Mouse (Mus musculus) stomach, embryonic 16.5 days (tissue): Measurements from ENCODE around the gene Inpp4a. TPM values are rescaled to one million over a fixed set of nuclear protein-coding genes. Genes with fewer than 3 reads are reported as not detected.
A peak's percentile ranks its signal among the peaks of the same experiment; 100 is the strongest.

ENCODE experiments used
- ATAC-seq: fragments of 200-750 bp; cut with Nextera tagmentation; 2 replicates; pipeline ENCODE4 v1.8.0; 2017; ENCODE audit warnings: moderate number of reproducible peaks, moderate TSS enrichment; ENCODE audit not compliant: insufficient read depth, low FRiP score
- H3K27ac ChIP-seq: fragments of 300-500 bp; sonication (generic); 2 replicates; pipeline ENCODE4 v1.5.1; 2014; ENCODE audit warnings: low read length
- H3K27me3 ChIP-seq: fragments of 300-500 bp; sonication (generic); 2 replicates; pipeline ENCODE4 v1.6.1; 2014; ENCODE audit warnings: low read length, control low read depth, mixed read lengths; ENCODE audit not compliant: control insufficient read depth, insufficient read depth
- H3K36me3 ChIP-seq: fragments of 300-500 bp; sonication (generic); 2 replicates; pipeline ENCODE4 v1.6.1; 2014; ENCODE audit warnings: low read length; ENCODE audit not compliant: control insufficient read depth, insufficient read depth
- H3K4me1 ChIP-seq: fragments of 300-500 bp; sonication (generic); 2 replicates; pipeline ENCODE4 v1.6.1; 2014; ENCODE audit warnings: low read length, control low read depth, mixed read lengths; ENCODE audit not compliant: control insufficient read depth, insufficient read depth
- H3K4me2 ChIP-seq: fragments of 300-500 bp; sonication (generic); 2 replicates; pipeline ENCODE4 v1.6.1; 2014; ENCODE audit warnings: low read depth, low read length, mixed read lengths
- H3K4me3 ChIP-seq: fragments of 300-500 bp; sonication (generic); replicated peaks from 2 replicates; pipeline ENCODE4 v1.5.1; 2014; ENCODE audit warnings: mild to moderate bottlenecking, low read length
- H3K9ac ChIP-seq: fragments of 300-500 bp; sonication (generic); 2 replicates; pipeline ENCODE4 v1.6.1; 2014; ENCODE audit warnings: low read length
- H3K9me3 ChIP-seq: fragments of 300-500 bp; sonication (generic); replicated peaks from 2 replicates; pipeline ENCODE4 v1.6.1; 2016; ENCODE audit warnings: low read length, control low read depth; ENCODE audit not compliant: control insufficient read depth
- WGBS: fragments of 180-500 bp; shearing (Covaris S2); extraction: QIAGEN DNeasy Blood & Tissue Kit; methylation state at CpG from one replicate; pipeline ENCODE4 v1.1.7; 2014; 5-methylcytosine and 5-hydroxymethylcytosine counted together
- polyA plus RNA-seq: library from polyadenylated mRNA; unstranded; fragments of >200 nt; fragmentation: Nextera tagmentation; extraction: Ambion mirVana; gene quantifications from 2 replicates; pipeline ENCODE4 v1.2.1, GENCODE M21; 2015

The Inpp4a gene
- polyA plus RNA-seq, 1 experiment from 2014 or later = 18.8 TPM

DNA sequence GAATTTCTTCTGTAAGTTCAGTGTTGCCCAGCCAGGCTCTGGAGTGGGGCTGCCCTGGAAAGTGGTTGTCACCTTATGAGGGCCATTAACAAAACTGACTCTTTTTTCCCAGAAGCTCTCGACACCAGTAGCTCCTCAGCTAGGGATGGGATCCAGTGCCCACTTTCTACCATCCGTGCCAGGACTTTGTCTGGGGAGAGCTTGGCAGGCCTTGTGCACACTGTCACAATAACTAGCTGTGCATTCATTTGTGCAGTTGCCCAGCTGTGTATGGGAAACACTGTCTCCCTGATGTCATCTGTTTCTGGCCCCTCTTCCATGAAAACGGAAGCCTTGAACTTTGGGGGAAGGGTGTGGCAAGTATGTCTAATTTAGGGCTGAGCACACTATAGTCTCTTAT, 33.1 kb downstream of the Inpp4a start:
- Histone ChIP-seq H3K36me3 (peaks cover 4% of the 10 kb centered on the region; the same call in 1 of the 2 replicates), H3K27me3 (no peaks in the 10 kb centered on the region), H3K4me3 (no peak overlapping the region), H3K27ac (no peak overlapping the region), H3K9me3 (peaks cover 5% of the 10 kb centered on the region; the same call in 1 of the 2 replicates), H3K4me1 (no peaks in the 10 kb centered on the region), H3K4me2 (no peak overlapping the region), H3K9ac (no peak overlapping the region)
- 70% methylated on average over 3 of the region's 3 CpGs for WGBS
- no peak for ATAC-seq

GRCm38 (mm10) chr1:37333741-37334440, 34.2 kb downstream of the Inpp4a start:
- WGBS = 74% methylated on average over 4 of the region's 4 CpGs
- Histone ChIP-seq H3K4me1 (no peaks in the 10 kb centered on the region), H3K4me3 (no peak overlapping the region), H3K4me2 (no peak overlapping the region), H3K27ac (no peak overlapping the region), H3K9me3 (peaks cover 3% of the 10 kb centered on the region; the same call in 1 of the 2 replicates), H3K9ac (no peak overlapping the region), H3K36me3 (peaks cover 2% of the 10 kb centered on the region; the same call in 1 of the 2 replicates), H3K27me3 (no peaks in the 10 kb centered on the region)
- no peak for ATAC-seq

DNA sequence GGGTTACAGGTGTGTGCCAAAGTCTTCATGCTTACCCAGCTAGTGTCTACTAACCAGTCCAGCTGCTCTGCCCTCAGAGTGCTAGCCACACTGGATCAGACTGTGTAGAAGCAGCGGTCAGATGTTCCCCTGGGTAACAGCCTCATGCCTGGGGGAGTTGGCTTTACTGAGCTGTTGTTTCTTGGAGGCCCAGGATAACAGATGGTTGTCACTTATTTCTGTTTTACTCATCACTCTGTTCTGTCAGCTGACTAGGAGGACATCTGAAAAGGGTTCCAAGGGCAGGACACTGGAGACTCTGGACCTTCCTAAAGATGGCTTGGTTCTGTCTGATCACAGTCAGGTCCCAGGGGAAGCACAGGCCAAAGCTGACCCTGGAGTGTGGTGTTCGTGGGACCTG, 36.4 kb downstream of the Inpp4a start:
- H3K4me2 ChIP-seq = no peak overlapping the region
- WGBS = 80% methylated on average over 2 of the region's 2 CpGs
- H3K4me1 ChIP-seq = peaks cover 3% of the 10 kb centered on the region; the same call in 1 of the 2 replicates
- no peak overlapping the region for H3K27ac ChIP-seq
- no peaks in the 10 kb centered on the region for H3K36me3 ChIP-seq
- H3K9ac ChIP-seq = no peak overlapping the region
- ATAC-seq = no peak
- H3K27me3 ChIP-seq = no peaks in the 10 kb centered on the region
- no peak overlapping the region for H3K4me3 ChIP-seq
- no peaks in the 10 kb centered on the region for H3K9me3 ChIP-seq

GRCm38 (mm10) chr1:37336794-37337193, 37.1 kb downstream of the Inpp4a start:
- H3K27ac ChIP-seq = no peak overlapping the region

DNA sequence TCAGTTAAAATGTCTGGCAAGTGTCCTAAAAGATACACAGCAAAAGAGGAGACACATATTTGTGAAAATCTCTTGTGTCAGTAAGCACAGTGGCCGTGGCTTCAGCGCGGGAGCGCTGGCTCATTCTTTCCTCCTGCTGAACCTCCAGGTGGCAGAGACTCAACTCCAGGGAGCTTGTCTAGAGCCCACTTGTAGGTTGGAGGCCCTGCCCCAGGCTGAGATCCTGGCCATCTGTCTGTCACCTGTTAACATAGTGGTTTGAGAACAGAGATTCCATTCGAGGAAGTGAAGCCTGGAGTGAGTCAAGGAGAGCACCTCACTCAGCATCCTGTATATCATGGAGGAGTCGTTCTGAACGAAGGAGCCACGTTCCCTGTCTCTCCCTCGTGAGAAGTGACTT, 37.6 kb downstream of the Inpp4a start:
- H3K9ac ChIP-seq = no peak overlapping the region
- ATAC-seq = no peak
- H3K4me2 ChIP-seq = no peak overlapping the region
- no peaks in the 10 kb centered on the region for H3K9me3 ChIP-seq
- no peaks in the 10 kb centered on the region for H3K36me3 ChIP-seq
- WGBS = 72% methylated on average over 9 of the region's 9 CpGs
- no peaks in the 10 kb centered on the region for H3K27me3 ChIP-seq
- peaks cover 4% of the 10 kb centered on the region; the same call in 1 of the 2 replicates for H3K4me1 ChIP-seq
- no peak overlapping the region for H3K27ac ChIP-seq
- H3K4me3 ChIP-seq = no peak overlapping the region

More at GRCm38 (mm10) chr1:37336794-37337193, 37.1 kb downstream of the Inpp4a start:
- ATAC-seq = no peak
- Histone ChIP-seq H3K4me3 (no peak overlapping the region), H3K9me3 (no peaks in the 10 kb centered on the region), H3K4me1 (peaks cover 4% of the 10 kb centered on the region; the same call in 1 of the 2 replicates), H3K27me3 (no peaks in the 10 kb centered on the region), H3K9ac (no peak overlapping the region), H3K36me3 (no peaks in the 10 kb centered on the region), H3K4me2 (no peak overlapping the region)
- WGBS = 40% methylated on average over 2 of the region's 2 CpGs

- H3K4me1 ChIP-seq = peaks cover 4% of the 10 kb centered on the region; the same call in 1 of the 2 replicates
- H3K4me3 ChIP-seq = no peak overlapping the region
- H3K9ac ChIP-seq = no peak overlapping the region
- H3K36me3 ChIP-seq = no peaks in the 10 kb centered on the region
- no peak for ATAC-seq
- 90% methylated on average over 8 of the region's 8 CpGs for WGBS
- no peaks in the 10 kb centered on the region for H3K9me3 ChIP-seq
- H3K27me3 ChIP-seq = no peaks in the 10 kb centered on the region
- no peak overlapping the region for H3K4me2 ChIP-seq
- H3K27ac ChIP-seq = no peak overlapping the region
Measured at GRCm38 (mm10) chr1:37339144-37339543, 39.5 kb downstream of the Inpp4a start.

DNA sequence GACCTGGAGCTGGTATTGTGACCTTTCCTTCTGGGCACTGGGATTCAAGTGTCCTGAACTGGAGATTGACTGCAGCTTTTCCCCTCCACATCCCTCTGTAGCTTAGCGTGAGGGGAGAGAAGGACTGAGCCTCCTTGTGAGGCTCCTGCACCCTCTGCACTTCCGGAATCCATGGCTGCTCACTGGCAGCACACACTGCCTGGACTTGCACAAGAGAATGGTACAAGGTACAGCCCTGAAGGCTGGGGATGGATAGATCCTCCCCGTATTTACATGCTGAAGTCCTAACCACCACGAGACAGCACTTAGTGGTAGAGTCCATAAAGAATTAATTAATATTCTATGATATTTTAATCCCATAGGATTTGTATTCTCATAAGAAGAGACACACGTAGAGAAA, 41.7 kb downstream of the Inpp4a start:
- WGBS = 60% methylated on average over 5 of the region's 5 CpGs

DNA sequence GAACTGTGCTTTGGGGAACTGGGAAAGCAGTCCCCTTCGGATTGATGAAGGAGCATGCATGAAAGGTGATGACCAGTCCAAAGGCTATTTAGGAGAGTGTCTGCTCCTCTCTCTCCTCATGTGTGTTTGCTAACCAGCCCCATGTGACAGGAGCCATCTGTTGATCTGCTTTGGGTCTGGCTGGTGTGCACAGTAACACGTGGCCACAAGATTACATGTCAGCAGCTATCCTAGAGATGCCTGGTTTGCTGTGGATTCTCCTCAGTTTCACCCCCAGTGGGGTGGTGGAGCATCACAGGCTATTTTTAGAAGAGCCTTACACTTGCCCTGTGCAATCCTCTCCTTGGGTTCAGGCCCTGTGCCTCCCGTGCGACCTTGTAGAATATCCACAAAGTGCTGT, 42.2 kb downstream of the Inpp4a start:
- Histone ChIP-seq H3K27me3 (no peaks in the 10 kb centered on the region), H3K9me3 (no peaks in the 10 kb centered on the region), H3K4me3 (no peak overlapping the region), H3K4me2 (no peak overlapping the region), H3K4me1 (peaks cover 4% of the 10 kb centered on the region; the same call in 1 of the 2 replicates), H3K27ac (no peak overlapping the region), H3K9ac (no peak overlapping the region), H3K36me3 (no peaks in the 10 kb centered on the region)
- 47% methylated on average over 4 of the region's 4 CpGs for WGBS
- ATAC-seq = peak; percentile 70

More for the DNA sequence above, 41.7 kb downstream of the Inpp4a start:
- Histone ChIP-seq H3K4me2 (no peak overlapping the region), H3K9ac (no peak overlapping the region), H3K36me3 (no peaks in the 10 kb centered on the region), H3K27me3 (no peaks in the 10 kb centered on the region), H3K4me1 (peaks cover 4% of the 10 kb centered on the region; the same call in 1 of the 2 replicates), H3K27ac (0 out of 2 replicates have a peak overlapping the region, but pooled peaks have one; percentile 1), H3K9me3 (no peaks in the 10 kb centered on the region), H3K4me3 (no peak overlapping the region)
- ATAC-seq = no peak

DNA sequence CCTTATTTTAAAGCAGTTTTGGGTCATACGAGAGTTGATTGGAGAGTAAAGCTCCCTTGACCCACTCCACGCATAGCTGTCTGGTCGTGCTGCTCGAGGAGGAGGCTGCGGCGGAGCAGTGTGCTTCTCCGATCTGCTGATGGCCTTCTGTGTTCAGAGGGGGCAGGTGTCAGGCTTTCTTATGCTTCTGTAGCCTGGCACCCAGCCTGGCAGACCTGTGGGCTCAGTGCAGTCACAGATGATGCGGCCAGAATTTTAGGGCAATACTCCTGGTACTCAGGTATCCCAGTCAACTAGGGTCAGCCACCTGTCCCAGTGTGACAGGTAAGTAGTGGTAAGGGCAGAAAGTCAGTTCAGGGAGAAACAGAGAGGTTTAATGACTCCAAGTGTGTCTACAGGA, 42.9 kb downstream of the Inpp4a start:
- WGBS = 92% methylated on average over 8 of the region's 8 CpGs
- H3K4me2 ChIP-seq = no peak overlapping the region
- no peak overlapping the region for H3K4me3 ChIP-seq
- no peaks in the 10 kb centered on the region for H3K27me3 ChIP-seq
- ATAC-seq = no peak
- peaks cover 4% of the 10 kb centered on the region; the same call in 1 of the 2 replicates for H3K4me1 ChIP-seq
- H3K9ac ChIP-seq = no peak overlapping the region
- no peak overlapping the region for H3K27ac ChIP-seq
- H3K9me3 ChIP-seq = no peaks in the 10 kb centered on the region
- no peaks in the 10 kb centered on the region for H3K36me3 ChIP-seq
